Mouse (Mus musculus) gastrocnemius, postnatal 14 days (tissue): ENCODE data around the gene Ppp1r16b. TPM values are rescaled to one million over a fixed set of nuclear protein-coding genes. Genes with fewer than 3 reads are reported as not detected.
"Not testable (repeated sequence)": the region's sequence is repeated elsewhere in the genome, so short reads cannot be mapped to it uniquely, and the experiment has no call there.

Experiments used
- DNase-seq: peaks from one replicate; pipeline ENCODE4 v3.0.0; 2021; ENCODE audit warnings: mixed read lengths
- intact Hi-C: fragments of 180-260 bp; cut with DNase I; formaldehyde crosslinking; loops from one replicate; pipeline ENCODE4 v1.15.1; 2025; ENCODE audit warnings: low total_unique reads
- total RNA-seq, 2 experiments: library from RNA; stranded (reverse); gene quantifications; 2 replicates each; pipeline ENCODE4 v1.2.3; 2021

The Ppp1r16b gene
- total RNA-seq, 2 experiments from 2014 or later, result 7.5 to 8.8 TPM

DNA sequence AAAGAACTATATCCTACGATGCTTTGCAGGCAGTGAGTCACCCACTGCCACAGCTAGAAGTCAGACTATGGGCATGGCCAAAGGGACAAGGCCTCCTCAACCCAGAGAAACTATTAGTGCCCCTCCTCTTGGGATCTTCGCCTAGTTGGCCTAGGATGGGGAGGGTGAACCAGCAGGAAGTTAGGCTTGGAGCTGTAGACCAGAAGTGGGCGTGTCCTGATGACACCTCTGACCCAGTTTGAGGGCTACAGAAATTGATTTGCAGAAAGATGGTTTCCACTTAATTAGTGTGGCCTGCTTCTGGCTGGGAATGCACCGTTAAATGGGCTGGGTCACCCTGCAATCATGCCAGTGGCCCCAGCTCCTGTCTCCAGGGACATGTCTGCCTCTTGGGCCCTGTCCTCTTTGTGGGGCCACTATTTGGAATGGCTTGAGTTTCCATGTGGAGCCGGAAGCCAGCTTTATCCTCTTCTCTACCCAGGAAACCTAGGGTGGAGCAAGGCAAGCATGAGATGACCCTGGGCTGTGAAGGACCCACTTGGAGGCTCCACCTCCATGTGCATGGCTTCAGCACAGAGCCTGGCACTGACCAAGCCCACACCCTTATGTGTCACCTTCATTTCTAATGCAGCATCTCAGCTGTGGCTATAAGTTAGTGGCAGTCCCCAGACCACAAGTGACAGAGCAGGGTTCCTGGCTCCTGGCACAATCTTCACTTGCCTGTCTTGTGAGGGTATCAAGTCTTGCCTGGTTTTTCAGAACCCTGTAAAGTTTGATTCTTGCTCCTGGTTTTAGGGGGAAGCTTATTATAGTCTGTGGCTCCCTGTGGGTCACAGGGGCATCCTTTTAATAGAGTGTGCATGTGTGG is 52.6 kb downstream of the Ppp1r16b start:
- intact Hi-C loops, result no loop called here
- DNase-seq, result no peak

DNA sequence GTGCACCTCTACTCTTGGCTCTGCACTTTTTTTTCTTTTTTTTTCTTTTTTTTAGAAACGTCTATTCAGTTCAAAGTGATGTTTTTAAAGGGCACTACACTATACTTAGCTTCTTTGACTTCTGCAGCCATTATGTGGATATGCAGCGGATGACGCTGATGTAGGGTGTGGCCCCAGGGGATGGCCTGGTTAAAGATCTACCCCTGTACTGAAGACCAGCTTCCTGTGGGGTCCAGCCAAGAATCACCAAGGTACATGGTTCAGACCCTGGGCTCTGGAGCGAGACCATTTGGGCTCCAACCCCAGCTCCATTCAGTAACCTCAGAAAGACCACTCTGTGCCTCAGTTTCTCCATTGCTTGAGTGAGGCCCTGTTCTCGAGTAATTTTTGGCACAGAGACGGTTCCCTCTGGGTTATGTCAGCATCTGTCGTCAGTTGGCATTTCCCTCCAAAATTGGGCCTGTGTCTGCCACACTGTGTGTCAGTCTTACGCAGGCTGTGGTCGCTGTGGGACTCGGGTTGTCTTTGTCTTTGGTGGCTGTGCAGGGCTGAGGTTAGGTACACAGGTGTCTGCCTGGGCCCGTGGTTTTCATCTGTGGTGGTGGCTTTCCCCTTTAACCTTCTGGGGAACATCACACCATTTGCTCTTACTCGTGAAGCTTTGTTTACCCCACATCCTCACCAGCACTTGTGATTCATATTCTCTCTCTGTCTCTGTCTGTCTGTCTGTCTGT is 53.8 kb downstream of the Ppp1r16b start:
- intact Hi-C loops, result no loop called here
- DNase-seq, result no peak

GRCm38 (mm10) chr2:158720715-158721370 is 55.6 kb downstream of the Ppp1r16b start:
- intact Hi-C loops, result no loop called here
- no peak for DNase-seq

DNA sequence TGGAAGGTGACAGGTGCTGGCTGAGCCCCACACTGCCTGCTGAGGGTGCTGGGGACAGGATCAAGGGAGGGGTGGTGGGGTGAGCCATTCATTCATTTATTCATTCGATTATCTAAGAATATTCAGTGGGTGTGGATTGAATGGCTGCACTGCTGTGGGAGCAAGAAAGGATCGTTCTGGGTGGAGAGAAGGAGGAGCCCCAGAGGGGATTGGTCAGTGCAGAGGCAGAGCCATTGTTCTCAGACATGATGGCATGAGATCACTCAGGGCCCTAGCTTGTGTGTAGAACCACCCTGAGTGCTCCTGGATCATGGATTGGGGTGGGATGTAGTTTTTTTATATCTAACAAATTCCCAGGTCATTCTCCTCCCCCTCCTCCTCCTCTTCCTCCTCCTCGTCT is 56.3 kb downstream of the Ppp1r16b start:
- intact Hi-C loops, result no loop called here
- DNase-seq, result no peak

DNA sequence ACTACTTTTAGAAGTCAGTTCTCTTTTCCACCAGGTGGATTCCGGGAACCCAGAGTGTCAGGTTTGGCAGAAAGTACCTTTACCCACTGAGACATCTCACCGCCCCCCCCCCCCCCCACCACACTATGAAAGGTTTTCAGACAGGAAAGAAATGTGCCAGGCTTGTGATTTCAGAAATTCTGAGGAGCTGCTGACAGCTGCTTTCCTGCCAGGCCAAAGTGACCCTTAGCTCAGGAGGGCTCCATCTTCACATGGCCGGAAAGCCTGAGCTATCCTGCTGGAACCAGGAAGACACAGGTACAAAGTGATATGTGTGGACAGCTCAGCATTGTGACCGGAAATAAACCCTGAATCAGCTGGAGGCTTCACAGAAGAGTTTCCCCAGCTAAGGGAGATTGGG is 56.9 kb downstream of the Ppp1r16b start:
- DNase-seq, result no peak
- intact Hi-C loops, result no loop called here

DNA sequence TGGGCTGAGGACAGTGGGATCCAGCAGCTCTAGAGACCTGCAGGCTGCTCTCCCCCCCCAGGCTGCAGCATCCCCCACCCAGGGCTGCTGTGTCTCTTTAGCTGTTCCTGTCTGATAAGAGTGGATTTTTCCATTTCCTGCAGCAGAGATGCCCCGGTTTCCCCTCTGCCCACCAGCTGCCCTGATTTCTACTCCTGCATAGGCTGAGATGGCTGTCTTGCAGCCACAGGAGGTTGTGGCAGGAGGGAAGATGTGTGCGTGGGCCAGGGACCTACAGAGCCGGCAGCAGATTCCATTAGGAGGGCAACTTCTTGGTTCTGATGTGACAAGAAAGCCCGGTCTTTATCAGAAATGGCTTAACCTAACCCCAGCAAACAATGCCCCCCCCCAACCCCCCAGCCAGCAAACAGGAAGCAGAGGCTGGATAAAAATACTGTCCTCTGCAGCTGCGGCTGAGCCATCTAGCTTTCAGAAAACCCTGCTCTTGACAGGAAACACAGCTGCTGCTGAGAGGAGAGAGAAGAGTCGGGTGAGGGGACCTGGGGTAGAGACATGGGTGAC is 57.9 kb downstream of the Ppp1r16b start:
- DNase-seq, result no peak
- intact Hi-C loops, result no loop called here

- intact Hi-C loops, result no loop called here
- no peak for DNase-seq
Observed at GRCm38 (mm10) chr2:158723806-158724205, 58.6 kb downstream of the Ppp1r16b start.

DNA sequence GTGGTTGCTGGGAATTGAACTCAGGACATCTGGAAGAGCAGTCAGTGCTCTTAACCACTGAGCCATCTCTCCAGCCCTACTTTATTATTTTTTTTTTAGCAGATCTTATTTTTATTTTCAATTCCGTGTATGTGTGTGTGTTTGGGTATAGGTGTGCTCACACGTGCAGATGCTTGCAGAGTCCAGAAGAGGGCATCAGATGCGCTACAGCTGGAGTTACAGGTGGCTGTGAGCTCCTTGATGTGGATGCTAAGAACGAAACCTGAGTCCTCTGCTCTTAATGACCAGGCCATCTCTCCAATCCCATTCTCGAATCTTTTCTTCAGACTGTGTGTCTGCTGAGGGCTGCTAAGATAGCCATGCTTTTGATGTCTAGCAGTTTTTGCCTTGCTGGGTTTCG is 61.1 kb downstream of the Ppp1r16b start:
- no peak for DNase-seq
- intact Hi-C loops, result no loop called here

DNA sequence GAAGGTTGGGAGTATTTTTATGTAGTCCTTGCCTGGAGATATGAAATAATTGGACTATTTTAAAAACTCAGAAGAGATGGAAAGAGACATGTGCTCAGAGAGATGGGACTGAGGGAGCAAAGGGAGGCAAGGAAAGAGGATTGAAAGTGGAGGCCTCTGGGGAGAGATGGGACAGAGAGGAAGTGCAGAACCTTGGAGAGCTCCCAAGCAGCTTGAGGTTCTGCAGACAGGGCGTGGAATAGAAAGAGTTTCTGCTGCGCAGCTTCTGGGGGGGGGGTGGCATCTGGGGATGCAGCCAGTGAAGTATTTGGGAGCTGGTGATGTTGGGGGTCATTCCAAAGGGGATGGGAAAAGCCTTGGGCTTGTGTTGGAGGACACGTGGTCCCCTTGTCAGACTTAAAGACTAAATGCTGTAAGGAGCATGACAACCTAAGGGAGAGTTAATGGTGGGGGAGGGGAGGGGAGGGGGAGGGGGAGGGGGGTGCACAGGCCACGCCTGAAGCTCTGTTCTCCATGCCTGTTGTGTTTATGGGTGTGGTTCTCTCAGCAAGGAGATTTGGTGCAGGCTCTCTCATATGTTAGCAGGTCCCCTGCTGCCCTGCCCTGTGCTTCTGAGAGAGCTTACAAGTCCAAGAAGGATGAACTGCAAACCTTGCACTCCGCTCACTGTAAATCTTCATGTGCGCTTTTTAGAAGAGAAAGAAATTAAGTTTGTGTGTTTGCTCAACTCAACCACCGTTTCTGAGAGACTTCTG is 63.0 kb downstream of the Ppp1r16b start:
- no peak for DNase-seq

DNA sequence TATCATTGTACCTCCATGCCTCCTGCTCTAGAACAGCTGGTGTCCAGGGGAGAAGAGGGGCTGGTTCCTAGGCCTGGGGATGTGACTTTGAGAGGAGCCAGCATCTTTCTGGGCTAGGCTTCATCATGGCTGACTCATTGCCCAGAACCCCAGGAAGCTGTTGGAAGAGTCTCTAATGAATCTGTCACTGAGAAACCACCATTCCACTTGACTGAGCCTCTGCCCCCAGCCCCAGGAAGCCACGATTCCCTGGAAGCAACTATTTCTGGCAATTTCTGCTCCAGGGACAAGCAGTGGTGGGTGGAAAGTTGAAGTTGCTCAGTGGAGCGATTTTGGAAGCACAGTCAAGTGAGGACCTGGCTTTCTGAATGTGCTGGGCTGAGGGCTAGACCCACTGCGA is 65.7 kb downstream of the Ppp1r16b start:
- no peak for DNase-seq
- intact Hi-C loops, result no loop called here

More for the DNA sequence above, 63.0 kb downstream of the Ppp1r16b start:
- intact Hi-C loops, result no loop called here

GRCm38 (mm10) chr2:158732521-158732920 is 67.3 kb downstream of the Ppp1r16b start:
- no peak for DNase-seq
- intact Hi-C loops, result no loop called here

GRCm38 (mm10) chr2:158733136-158733535 is 67.9 kb downstream of the Ppp1r16b start:
- no peak for DNase-seq
- intact Hi-C loops, result no loop called here

DNA sequence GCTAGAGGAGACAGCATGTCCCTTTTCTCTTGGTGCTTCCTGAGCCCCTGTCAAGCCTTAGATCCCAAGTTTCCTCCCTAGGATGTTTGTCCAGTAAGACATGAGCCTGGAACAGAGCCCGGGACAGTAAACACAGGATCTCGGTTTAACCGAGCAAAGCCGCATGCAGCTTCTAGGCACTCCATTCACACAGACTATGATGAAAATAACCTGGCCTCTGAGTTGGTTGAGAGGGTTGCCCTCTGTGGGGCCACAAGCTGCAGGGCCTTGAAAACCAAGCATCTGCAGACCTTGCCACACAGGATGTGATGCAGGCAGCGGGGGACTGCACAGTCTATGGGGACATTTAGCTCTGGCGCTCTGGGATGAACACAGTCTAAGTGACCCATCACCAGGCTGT is 68.7 kb downstream of the Ppp1r16b start:
- intact Hi-C loops, result no loop called here
- no peak for DNase-seq

- peak; percentile 32 for DNase-seq
- intact Hi-C loops, result no loop called here
Observed at GRCm38 (mm10) chr2:158734500-158735152, 69.4 kb downstream of the Ppp1r16b start.

DNA sequence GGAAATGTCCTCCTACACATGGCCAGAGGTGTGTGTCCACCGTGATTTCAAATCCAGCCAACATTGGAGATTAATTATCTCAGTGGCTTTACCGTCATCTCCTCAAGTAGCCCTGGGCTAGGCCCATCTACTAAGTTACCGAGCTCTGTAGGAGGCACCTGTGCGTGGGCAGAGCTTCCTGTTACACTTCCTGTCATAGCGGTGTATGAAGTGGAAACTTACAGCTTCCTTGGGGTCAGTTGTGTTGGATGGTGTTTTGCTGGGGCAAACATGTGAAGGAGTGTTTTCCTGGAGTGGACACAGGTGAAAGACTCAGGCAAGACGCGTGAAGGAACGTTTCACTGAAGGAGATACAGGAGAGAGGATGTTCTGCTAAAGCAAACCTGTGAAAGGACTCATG is 70.1 kb downstream of the Ppp1r16b start:
- no peak for DNase-seq
- intact Hi-C loops, result no loop called here

DNA sequence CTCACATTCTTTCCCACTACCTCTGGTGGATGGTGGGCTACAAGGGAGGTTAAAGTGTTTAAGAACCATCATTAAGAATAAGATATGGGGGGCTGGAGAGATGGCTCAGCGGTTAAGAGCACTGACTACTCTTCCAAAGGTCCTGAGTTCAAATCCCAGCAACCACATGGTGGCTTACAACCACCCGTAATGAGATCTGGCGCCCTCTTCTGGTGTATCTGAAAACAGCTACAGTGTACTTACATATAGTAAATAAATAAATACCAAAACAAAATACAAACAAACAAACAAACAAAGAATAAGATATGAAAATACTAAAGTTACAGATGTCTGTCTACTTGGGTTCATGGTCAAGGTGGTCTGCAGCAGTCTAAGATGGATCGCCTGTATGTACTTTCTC is 71.0 kb downstream of the Ppp1r16b start:
- intact Hi-C loops, DNase-seq: not testable (repeated sequence)

GRCm38 (mm10) chr2:158738591-158738990 is 73.4 kb downstream of the Ppp1r16b start:
- DNase-seq, result no peak
- intact Hi-C loops, result no loop called here

DNA sequence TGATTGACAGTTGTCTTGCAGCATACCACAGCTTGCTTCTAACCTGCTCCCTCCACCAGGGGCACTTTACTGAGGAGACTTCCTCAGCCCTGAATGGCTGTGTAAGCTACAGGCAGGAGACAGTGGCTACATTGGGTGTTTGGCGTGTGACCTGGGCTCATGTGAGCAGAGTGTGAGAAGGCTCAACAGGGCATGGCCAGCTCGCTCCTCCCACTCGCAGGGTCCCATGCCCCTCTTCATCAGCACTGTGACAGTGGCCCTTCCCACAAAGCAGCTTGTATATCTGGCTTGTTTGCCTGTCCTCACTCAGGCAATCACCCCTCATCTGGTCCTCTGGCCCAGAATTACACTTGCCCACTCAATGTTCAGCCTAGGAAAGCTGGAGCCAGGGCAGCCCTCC is 73.9 kb downstream of the Ppp1r16b start:
- DNase-seq, result no peak
- intact Hi-C loops, result no loop called here

DNA sequence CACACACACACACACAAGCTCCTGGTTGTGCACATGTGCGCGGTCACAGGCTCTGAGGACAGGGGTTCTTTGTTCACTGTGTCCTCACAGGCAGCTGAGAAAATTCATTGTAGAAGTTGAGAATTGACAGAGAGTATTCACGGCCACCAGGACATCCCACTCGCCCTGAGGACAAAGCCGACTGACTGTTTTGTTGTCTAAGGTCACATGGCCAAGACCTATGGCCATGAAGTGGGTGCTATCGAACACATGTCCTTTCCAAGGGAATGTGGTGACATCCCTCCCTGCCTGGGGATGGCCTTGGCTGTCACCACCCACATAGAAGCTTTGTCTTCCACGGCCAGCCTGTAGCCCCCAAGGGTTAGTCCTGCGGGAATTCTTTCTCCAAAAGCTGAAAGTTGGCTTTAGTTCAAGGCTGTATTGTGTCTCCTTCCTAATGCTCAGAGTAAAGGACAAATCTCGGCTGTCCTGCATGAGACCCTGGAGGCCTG is 75.9 kb downstream of the Ppp1r16b start:
- intact Hi-C loops, result no loop called here
- DNase-seq, result no peak
